Mouse (Mus musculus) forebrain, embryonic 11.5 days (tissue): ENCODE results near the gene Sergef. TPM values are rescaled to one million over a fixed set of nuclear protein-coding genes. Genes with fewer than 3 reads are reported as not detected.
"Not testable (repeated sequence)": the region's sequence is repeated elsewhere in the genome, so short reads cannot be mapped to it uniquely, and the experiment has no call there.

Experiments
- ATAC-seq: fragments of 200-750 bp; cut with Nextera tagmentation; replicated peaks from 2 replicates; pipeline ENCODE4 v1.8.0; 2017; ENCODE audit warnings: moderate TSS enrichment; ENCODE audit not compliant: low FRiP score
- DNase-seq: peaks from one replicate; pipeline ENCODE4 v3.0.0-alpha.2; 2017; ENCODE audit warnings: low spot score
- H3K27ac ChIP-seq: fragments of 300-500 bp; sonication (generic); 2 replicates; pipeline ENCODE4 v1.5.1; 2014; ENCODE audit warnings: low read depth, low read length
- H3K27me3 ChIP-seq: fragments of 300-500 bp; sonication (generic); 2 replicates; pipeline ENCODE4 v1.6.1; 2014; ENCODE audit warnings: mild to moderate bottlenecking, low read length, mixed read lengths; ENCODE audit not compliant: control insufficient read depth, insufficient read depth
- H3K36me3 ChIP-seq: fragments of 300-500 bp; sonication (generic); 2 replicates; pipeline ENCODE4 v1.6.1; 2014; ENCODE audit warnings: mild to moderate bottlenecking, low read length, moderate library complexity, mixed read lengths; ENCODE audit not compliant: control insufficient read depth, insufficient read depth
- H3K4me1 ChIP-seq: fragments of 300-500 bp; sonication (generic); replicated peaks from 2 replicates; pipeline ENCODE4 v1.6.1; 2014; ENCODE audit warnings: low read length, mixed read lengths; ENCODE audit not compliant: control insufficient read depth, insufficient read depth
- H3K4me2 ChIP-seq: fragments of 300-500 bp; sonication (generic); 2 replicates; pipeline ENCODE4 v1.6.1; 2014; ENCODE audit warnings: low read depth, mild to moderate bottlenecking, low read length, moderate library complexity, mixed read lengths; ENCODE audit not compliant: severe bottlenecking
- H3K4me3 ChIP-seq: fragments of 300-500 bp; sonication (generic); 2 replicates; pipeline ENCODE4 v1.5.1; 2014; ENCODE audit warnings: low read depth, low read length
- H3K9ac ChIP-seq: fragments of 300-500 bp; sonication (generic); 2 replicates; pipeline ENCODE4 v1.6.1; 2014; ENCODE audit warnings: low read length
- H3K9me3 ChIP-seq: fragments of 300-500 bp; sonication (generic); 2 replicates; pipeline ENCODE4 v1.6.1; 2016; ENCODE audit warnings: low read length, mixed read lengths; ENCODE audit not compliant: control insufficient read depth
- whole genome bisulfite sequencing: fragments of 180-500 bp; shearing (Covaris S2); extraction: QIAGEN DNeasy Blood & Tissue Kit; methylation state at CpG from one replicate; pipeline ENCODE4 v1.1.7; 2014; 5-methylcytosine and 5-hydroxymethylcytosine counted together
- polyA plus RNA-seq: library from polyadenylated mRNA; unstranded; fragments of >200 nt; fragmentation: Nextera tagmentation; extraction: Ambion mirVana; gene quantifications from 2 replicates; pipeline ENCODE4 v1.2.1, GENCODE M21; 2014

Sergef gene
- polyA plus RNA-seq, 1 experiment from 2014 or later: 18.7 TPM

DNA sequence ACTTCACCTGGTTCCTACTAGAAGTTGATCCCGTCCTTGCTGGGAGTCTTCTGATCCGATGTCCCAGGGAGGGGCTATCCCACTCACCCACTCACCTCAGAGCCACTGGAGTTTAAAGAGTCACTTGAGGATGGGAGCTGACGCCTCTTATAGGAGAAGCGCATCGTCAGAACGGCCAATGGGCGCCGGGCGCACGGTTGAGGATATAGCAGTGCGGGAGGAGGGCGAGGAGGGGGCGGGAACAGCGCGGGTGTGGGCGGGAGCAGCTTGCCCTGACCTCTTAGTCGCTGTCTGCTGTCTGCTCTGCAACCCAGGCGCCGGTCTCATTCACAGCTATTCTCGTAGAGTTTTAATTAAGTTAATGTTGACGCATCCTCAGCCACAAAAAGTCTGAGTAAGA, 27.6 kb upstream of the Sergef start:
- Histone ChIP-seq H3K4me2 (peak overlapping the region; percentile 38; the same call in 1 of the 2 replicates), H3K9ac (no peak overlapping the region), H3K36me3 (no peaks in the 10 kb centered on the region), H3K27me3 (peaks cover 7% of the 10 kb centered on the region), H3K9me3 (no peaks in the 10 kb centered on the region), H3K27ac (no peak overlapping the region), H3K4me1 (no peaks in the 10 kb centered on the region; the same call in 1 of the 2 replicates), H3K4me3 (no peak overlapping the region)
- WGBS: under 1% methylated on average over 21 of the region's 21 CpGs
- ATAC-seq: no peak; the same call in 1 of the 2 replicates
- peak; percentile 59 for DNase-seq

DNA sequence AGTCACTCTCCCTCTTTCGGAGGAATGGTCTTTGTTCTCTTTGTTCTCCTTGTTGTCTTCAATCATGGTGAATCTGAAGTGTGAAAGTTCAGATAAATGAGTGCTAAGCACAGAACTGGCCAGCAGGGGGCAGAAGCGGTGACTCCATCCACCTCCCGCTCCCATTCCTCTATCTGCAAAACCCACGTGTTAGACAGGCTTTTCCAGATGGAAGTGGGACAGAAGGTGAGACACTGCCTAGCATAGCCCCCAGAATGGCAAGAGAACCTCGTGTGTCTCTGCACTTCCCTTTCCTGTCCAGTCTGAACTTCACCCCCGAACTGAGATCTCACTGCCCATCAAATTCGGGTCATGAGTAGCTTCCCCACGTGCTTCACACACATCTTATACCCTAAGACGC, 25.6 kb upstream of the Sergef start:
- Histone ChIP-seq H3K4me1 (no peaks in the 10 kb centered on the region; the same call in 1 of the 2 replicates), H3K27me3 (peaks cover 7% of the 10 kb centered on the region), H3K27ac (no peak overlapping the region), H3K4me3 (no peak overlapping the region), H3K36me3 (no peaks in the 10 kb centered on the region), H3K9ac (no peak overlapping the region), H3K9me3 (no peaks in the 10 kb centered on the region), H3K4me2 (no peak overlapping the region)
- ATAC-seq: no peak
- DNase-seq: peak; percentile 79
- 35% methylated on average over 9 of the region's 9 CpGs for WGBS

DNA sequence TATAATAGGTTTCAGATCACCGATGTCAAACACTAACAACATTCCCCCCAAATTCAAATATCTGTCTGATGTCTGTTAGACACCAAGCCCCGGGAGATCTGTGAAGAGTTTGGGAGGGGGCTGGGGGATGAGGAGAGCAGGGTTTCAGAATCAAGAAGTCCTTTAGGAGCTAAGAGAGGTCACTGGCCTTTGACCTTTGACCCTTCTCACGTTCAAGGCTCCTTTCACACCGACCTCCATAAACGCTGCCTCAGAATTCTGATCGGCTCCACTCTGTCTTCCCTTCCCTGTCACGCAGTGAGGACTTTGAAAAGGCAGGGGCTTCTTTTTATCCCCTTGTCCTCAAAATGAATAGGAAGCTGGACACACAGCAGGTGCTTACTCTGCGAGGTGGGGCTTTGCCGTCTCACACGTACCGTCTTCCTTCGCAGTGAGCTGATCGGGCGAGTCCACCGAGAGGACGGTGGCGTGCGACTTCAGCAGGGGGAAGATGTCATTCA, 22.0 kb upstream of the Sergef start:
- Histone ChIP-seq H3K4me3 (no peak overlapping the region), H3K4me1 (no peaks in the 10 kb centered on the region), H3K4me2 (0 out of 2 replicates have a peak overlapping the region, but pooled peaks have one; percentile 12), H3K27me3 (peaks cover 4% of the 10 kb centered on the region; the same call in 1 of the 2 replicates), H3K9me3 (no peaks in the 10 kb centered on the region), H3K27ac (no peak overlapping the region), H3K9ac (no peak overlapping the region), H3K36me3 (no peaks in the 10 kb centered on the region)
- no peak for DNase-seq
- ATAC-seq: no peak
- WGBS: 22% methylated on average over 18 of the region's 18 CpGs

DNA sequence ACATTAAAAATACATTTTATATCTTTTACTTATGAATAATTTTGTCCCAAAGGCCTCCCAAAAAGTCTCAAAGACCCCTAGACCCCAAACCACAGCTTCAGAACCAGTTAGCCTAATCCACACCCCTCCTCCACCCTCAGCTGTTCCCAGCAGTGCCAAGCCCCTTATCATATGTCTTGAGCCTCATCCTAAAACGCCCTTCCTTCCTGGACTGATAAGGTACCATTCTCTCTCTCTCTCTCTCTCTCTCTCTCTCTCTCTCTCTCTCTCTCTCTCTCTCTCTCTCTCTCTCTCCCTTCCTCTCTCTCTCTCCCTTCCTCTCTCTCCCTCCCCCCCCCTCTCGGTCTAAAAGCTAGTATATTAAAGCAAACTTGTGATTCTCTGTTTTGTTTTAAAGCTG, 12.7 kb upstream of the Sergef start:
- WGBS: 74% methylated on average over 2 of the region's 2 CpGs

DNA sequence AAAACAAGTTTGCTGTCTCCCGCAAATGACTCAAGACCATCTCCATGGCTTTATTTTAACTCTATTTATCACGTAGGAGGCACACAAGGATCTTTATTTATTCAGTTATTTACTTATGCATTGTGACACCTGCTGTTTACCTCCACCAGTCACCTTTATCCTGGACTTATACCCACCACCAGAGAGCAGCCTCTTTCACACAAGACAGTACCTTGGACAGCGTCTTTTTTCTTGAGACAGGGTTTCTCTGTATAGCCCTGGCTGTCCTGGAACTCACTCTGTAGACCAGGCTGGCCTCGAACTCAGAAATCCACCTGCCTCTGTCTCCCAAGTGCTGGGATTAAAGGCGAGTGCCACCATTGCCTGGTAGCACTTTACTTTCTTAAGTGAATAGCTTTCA, 10.6 kb upstream of the Sergef start:
- not testable (repeated sequence) for H3K4me1 ChIP-seq, H3K4me3 ChIP-seq, H3K27me3 ChIP-seq, H3K27ac ChIP-seq, H3K9me3 ChIP-seq, H3K4me2 ChIP-seq, H3K9ac ChIP-seq, ATAC-seq, H3K36me3 ChIP-seq, DNase-seq
- WGBS: 49% methylated on average over 5 of the region's 5 CpGs

More for the DNA sequence above, 12.7 kb upstream of the Sergef start:
- Histone ChIP-seq H3K9ac (no peak overlapping the region), H3K36me3 (no peaks in the 10 kb centered on the region), H3K27ac (no peak overlapping the region), H3K4me2 (no peak overlapping the region), H3K9me3 (no peaks in the 10 kb centered on the region), H3K4me1 (no peaks in the 10 kb centered on the region), H3K4me3 (no peak overlapping the region), H3K27me3 (no peaks in the 10 kb centered on the region)
- no peak for ATAC-seq
- DNase-seq: no peak

DNA sequence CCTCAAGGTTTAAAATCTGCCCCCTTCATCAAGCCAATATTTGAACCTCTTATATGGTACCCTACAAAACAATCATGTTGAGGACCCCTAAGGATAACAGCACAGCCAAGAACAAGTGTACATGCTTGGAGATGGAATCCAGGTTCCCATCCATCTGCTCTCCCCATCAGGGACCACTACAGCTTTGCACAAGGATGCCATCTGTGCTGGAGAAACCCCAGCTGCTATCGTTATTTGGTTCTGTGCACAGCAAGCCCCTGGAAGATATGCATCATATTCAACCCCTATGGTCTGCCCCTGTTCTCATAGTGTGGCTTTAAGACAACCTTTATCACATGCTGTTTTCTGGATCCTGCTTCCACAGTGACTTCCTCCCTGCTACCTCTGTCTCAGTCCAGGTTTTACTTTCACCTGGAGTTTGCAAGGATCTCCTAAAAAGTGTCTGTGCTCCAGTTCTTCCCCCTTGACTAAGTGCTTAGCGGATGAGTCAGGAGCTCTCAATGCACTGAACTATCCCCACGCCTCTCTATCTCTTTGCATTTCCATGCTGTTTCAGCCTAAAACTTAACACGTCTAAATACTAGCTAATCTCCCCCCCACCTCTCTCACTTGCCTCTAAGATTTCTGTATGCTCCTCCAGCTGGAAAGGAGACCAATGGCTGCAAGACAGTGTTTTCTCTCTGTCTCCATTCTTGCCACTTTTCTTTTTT, 9.0 kb upstream of the Sergef start:
- ATAC-seq: no peak
- 84% methylated on average over 4 of the region's 4 CpGs for WGBS
- DNase-seq: no peak
- Histone ChIP-seq H3K9me3 (no peaks in the 10 kb centered on the region), H3K4me3 (no peak overlapping the region), H3K27ac (no peak overlapping the region), H3K9ac (no peak overlapping the region), H3K36me3 (no peaks in the 10 kb centered on the region), H3K27me3 (no peaks in the 10 kb centered on the region), H3K4me2 (no peak overlapping the region), H3K4me1 (no peaks in the 10 kb centered on the region)

DNA sequence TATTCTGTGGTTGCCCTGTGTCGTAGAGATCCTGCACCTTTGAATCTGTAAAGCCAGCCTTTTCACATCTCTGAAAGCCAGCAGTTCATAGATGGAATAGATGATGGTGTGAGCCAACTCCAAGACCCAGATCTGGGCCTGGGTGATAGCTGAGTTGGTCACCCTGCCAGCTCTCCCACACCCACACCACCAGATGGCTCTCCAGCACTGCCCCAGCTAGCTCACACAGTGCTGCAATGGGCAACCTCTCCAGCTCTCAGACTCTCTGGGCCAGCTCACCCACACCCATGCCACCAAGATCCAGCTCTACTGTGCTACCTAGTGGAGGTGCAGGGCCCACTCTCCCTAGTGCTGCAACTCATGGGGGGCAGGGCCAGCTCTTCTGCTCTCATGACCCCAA, 3.6 kb upstream of the Sergef start:
- H3K27me3 ChIP-seq: peaks cover 6% of the 10 kb centered on the region
- 84% methylated on average over 1 of the region's 1 CpGs for WGBS
- no peak overlapping the region for H3K4me3 ChIP-seq
- H3K36me3 ChIP-seq: no peaks in the 10 kb centered on the region
- H3K9ac ChIP-seq: no peak overlapping the region
- no peaks in the 10 kb centered on the region for H3K9me3 ChIP-seq
- no peak for ATAC-seq
- no peak overlapping the region for H3K27ac ChIP-seq
- peaks cover 4% of the 10 kb centered on the region; the same call in 1 of the 2 replicates for H3K4me1 ChIP-seq
- no peak for DNase-seq
- no peak overlapping the region for H3K4me2 ChIP-seq

DNA sequence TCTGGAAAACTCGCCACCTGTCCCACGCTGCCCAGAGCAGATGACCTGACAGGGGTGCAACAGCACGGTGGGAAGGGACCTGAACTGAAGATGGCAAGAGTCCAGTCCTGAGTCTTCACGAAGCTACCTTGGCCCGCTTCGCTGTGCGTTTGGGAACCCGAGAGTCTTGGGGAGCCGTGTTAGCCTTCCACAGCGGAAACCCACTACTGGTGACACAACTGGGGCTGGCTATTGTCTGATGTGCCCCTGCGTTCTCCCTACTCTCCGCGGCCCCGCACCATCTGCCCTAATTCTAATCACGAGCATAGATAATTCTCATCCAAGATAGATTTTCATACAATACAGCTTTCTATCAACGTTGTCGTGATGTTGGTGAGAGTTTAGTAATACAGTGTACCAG, 455 bp upstream of the Sergef start:
- Histone ChIP-seq H3K4me1 (peaks cover 5% of the 10 kb centered on the region; the same call in 1 of the 2 replicates), H3K27ac (no peak overlapping the region), H3K4me2 (peak overlapping the region; percentile 69), H3K9me3 (no peaks in the 10 kb centered on the region), H3K4me3 (peak overlapping the region; percentile 62), H3K36me3 (no peaks in the 10 kb centered on the region), H3K27me3 (peaks cover 6% of the 10 kb centered on the region), H3K9ac (peak overlapping the region; percentile 74)
- DNase-seq (no peak), ATAC-seq (no peak)
- WGBS: 14% methylated on average over 17 of the region's 17 CpGs
